Mouse (Mus musculus): ENCODE measurements at regions not wholly inside any gene's neighbourhood (a gene's known extent, or its start where the extent isn't known, plus 50 kb on each side); places are given as distances from the start of the nearest gene placed in this dataset.

GRCm38 (mm10) chr2:21046503-21047116, 77.9 kb upstream of the Arhgap21 start:
- intact Hi-C loops (cut with DNase I): no loop called here
- no peak for DNase-seq

- no peak for DNase-seq
- intact Hi-C loops (cut with DNase I): no loop called here
These were observed 76.1 kb upstream of the Arhgap21 start for GRCm38 (mm10) chr2:21044781-21045180.

GRCm38 (mm10) chr2:21044007-21044406, 75.3 kb upstream of the Arhgap21 start:
- intact Hi-C loops (cut with DNase I): no loop called here
- no peak for DNase-seq

GRCm38 (mm10) chr2:21043302-21043701, 74.6 kb upstream of the Arhgap21 start:
- DNase-seq: no peak

GRCm38 (mm10) chr2:21037607-21038006, 68.9 kb upstream of the Arhgap21 start:
- intact Hi-C loops (cut with DNase I): loop anchor here (2.0 to 5.0 kb wide), 2 partner anchors 70 to 149 kb away; partner anchors contain the start of gene Arhgap21

More at GRCm38 (mm10) chr2:21043302-21043701, 74.6 kb upstream of the Arhgap21 start:
- intact Hi-C loops (cut with DNase I): no loop called here

DNA sequence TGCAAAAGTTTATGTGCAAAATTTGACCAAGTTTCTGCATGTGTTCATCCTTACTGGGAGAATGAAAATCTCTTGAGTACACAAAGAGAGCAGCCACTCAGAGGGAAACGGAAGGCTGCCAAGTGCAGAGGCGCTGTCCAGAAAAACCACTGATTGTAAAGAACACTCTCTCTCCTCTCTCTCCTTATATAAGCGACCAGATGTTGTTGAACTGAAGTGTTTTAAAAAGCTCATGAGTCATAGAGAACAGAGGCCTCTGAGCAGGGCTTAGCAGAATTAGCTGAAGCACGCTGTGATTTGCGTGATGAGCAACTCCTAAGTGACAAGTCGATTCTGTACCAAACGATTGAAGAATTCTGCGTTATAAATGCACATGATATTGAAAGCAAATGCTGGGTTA, 68.5 kb upstream of the Arhgap21 start:
- DNase-seq: peak; percentile 68 to 70
- intact Hi-C loops (cut with DNase I): loop anchor here (2.0 to 5.0 kb wide), 2 partner anchors 70 to 150 kb away; partner anchors contain the start of gene Arhgap21

More at GRCm38 (mm10) chr2:21037607-21038006, 68.9 kb upstream of the Arhgap21 start:
- DNase-seq: peak in 1 of 2 experiments; percentile 25

- intact Hi-C loops (cut with DNase I): loop anchor here (2.0 to 5.0 kb wide), 2 partner anchors 69 to 151 kb away; partner anchors contain the start of gene Arhgap21
- no peak for DNase-seq
These were observed 67.4 kb upstream of the Arhgap21 start for GRCm38 (mm10) chr2:21035884-21036648.

DNA sequence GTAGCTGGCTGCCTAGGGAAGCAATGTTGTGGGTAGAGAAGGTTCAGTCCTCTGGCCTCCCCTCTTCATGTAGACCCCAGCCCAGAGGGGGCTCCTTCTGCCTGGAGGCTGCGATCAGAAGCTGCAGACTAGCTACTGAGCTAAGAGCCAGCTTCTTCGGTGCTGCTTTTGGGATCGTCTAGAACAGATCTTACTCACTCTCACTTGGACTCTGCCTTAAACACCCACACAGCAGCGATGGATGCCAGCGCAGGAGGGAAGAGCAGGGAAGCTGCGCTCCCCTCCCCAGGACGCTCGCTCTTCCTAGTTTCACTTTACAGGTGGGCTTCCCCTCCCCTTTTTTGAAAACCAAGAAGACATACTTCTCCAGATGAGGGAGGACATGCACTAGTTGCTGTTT, 66.0 kb upstream of the Arhgap21 start:
- DNase-seq: peak; percentile 11 to 28
- intact Hi-C loops (cut with DNase I): loop anchor here (5.0 kb wide), 2 partner anchors 67 to 137 kb away; partner anchors contain the start of gene Arhgap21

GRCm38 (mm10) chr2:21030650-21031049, 62.0 kb upstream of the Arhgap21 start:
- intact Hi-C loops (cut with DNase I): loop anchor here (5.0 kb wide), 1 partner anchor 133 kb away; no protein-coding TSS in a partner anchor

DNA sequence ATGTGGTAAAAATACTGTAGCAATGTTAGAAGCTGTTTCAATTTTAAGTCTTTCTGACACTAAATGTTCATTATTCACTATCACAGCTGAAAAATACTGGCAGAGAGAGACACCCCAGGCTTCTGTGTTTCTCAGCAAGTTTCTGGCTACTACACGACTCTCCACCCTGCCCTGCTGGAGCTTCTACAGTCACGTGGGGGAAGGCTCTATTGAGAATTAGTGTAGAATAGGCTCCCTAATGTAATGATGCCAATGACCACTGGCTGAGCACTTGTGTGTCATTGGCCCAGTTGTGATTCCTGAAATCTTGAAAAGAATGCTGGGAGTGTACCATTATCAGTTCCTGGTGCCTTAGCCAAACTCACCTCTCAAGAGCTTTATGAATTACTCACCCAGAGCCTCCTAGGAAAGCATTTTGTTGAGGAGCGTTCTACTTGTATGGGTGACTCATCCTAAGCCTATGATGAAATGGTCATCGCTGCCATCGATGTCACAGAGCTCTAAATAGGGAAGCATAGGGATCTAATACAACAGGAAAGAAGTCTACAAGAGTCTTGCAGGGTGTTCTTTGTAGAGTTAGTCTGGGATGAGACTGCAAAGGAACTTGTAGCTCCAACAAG, 60.8 kb upstream of the Arhgap21 start:
- intact Hi-C loops (cut with DNase I): loop anchor here (5.0 kb wide), 1 partner anchor 132 kb away; no protein-coding TSS in a partner anchor
- DNase-seq: no peak

More at GRCm38 (mm10) chr2:21030650-21031049, 62.0 kb upstream of the Arhgap21 start:
- no peak for DNase-seq

GRCm38 (mm10) chr2:21028605-21029004, 59.9 kb upstream of the Arhgap21 start:
- peak; percentile 57 to 65 for DNase-seq
- intact Hi-C loops (cut with DNase I): no loop called here

- no peak for DNase-seq
- intact Hi-C loops (cut with DNase I): no loop called here
These were observed 49.9 kb upstream of the Arhgap21 start for GRCm38 (mm10) chr2:21018535-21018934.

Data from heart, postnatal 14 days (tissue).